Mouse (Mus musculus): ENCODE measurements at regions not wholly inside any gene's neighbourhood (a gene's known extent, or its start where the extent isn't known, plus 50 kb on each side); places are given as distances from the start of the nearest gene placed in this dataset.

- no peak overlapping the region for H3K4me2 ChIP-seq (ENCODE audit: low read depth)
- no peaks in the 10 kb centered on the region for H3K27me3 ChIP-seq (ENCODE audit: control insufficient read depth, insufficient read depth, insufficient read length)
- no peak overlapping the region for H3K4me3 ChIP-seq
- H3K36me3 ChIP-seq (ENCODE audit: control insufficient read depth, insufficient read depth) = no peaks in the 10 kb centered on the region
- H3ac ChIP-seq (ENCODE audit: control insufficient read depth, insufficient read length) = no peak overlapping the region
- TF ChIP-seq MYOD1 (IDR thresholded peaks at IDR 0.05; ENCODE audit: control insufficient read depth in 1 of 3, insufficient read length in 2 of 3, low read depth in 2 of 3) = no peak
- no peak for TF ChIP-seq POLR2A (IDR thresholded peaks at IDR 0.05; ENCODE audit: insufficient read length, low read depth)
- TF ChIP-seq TCF12 (IDR thresholded peaks at IDR 0.05; ENCODE audit: insufficient read depth, poor library complexity, severe bottlenecking) = no peak
- TF ChIP-seq E2F4 (IDR thresholded peaks at IDR 0.05; ENCODE audit: insufficient read depth) = no peak
- TF ChIP-seq USF1 (IDR thresholded peaks at IDR 0.05; ENCODE audit: low read depth) = no peak
- no peak for TF ChIP-seq POLR2AphosphoS2 (IDR thresholded peaks at IDR 0.05; ENCODE audit: insufficient read length, low read depth)
- TF ChIP-seq SRF (IDR thresholded peaks at IDR 0.05; ENCODE audit: control insufficient read depth, insufficient read length, low read depth) = no peak
- no peak for TF ChIP-seq REST (IDR thresholded peaks at IDR 0.05; ENCODE audit: insufficient read depth, insufficient read length)
- no peaks in the 10 kb centered on the region for H3K79me2 ChIP-seq (ENCODE audit: control insufficient read depth, insufficient read depth)
Measured at GRCm38 (mm10) chr16:46245598-46245997, 90.7 kb upstream of the Gm4737 start.

- TF ChIP-seq E2F4 (IDR thresholded peaks at IDR 0.05; ENCODE audit: insufficient read depth) (no peak), MYOD1 (IDR thresholded peaks at IDR 0.05; ENCODE audit: control insufficient read depth in 1 of 3, insufficient read length in 2 of 3, low read depth in 2 of 3) (no peak)
- Histone ChIP-seq H3ac (ENCODE audit: control insufficient read depth, insufficient read length) (no peak overlapping the region), H3K36me3 (ENCODE audit: control insufficient read depth, insufficient read depth) (no peaks in the 10 kb centered on the region), H3K4me2 (ENCODE audit: low read depth) (no peak overlapping the region), H3K4me3 (no peak overlapping the region), H3K27me3 (ENCODE audit: control insufficient read depth, insufficient read depth, insufficient read length) (no peaks in the 10 kb centered on the region), H3K79me2 (ENCODE audit: control insufficient read depth, insufficient read depth) (no peaks in the 10 kb centered on the region)
Measured at GRCm38 (mm10) chr16:46228744-46229143, 73.9 kb upstream of the Gm4737 start.

- H3K79me2 ChIP-seq (ENCODE audit: control insufficient read depth, insufficient read depth) = no peaks in the 10 kb centered on the region
- H3K27me3 ChIP-seq (ENCODE audit: control insufficient read depth, insufficient read depth, insufficient read length) = no peaks in the 10 kb centered on the region
- no peak overlapping the region for H3K4me3 ChIP-seq
- no peak overlapping the region for H3K4me2 ChIP-seq (ENCODE audit: low read depth)
- no peak overlapping the region for H3ac ChIP-seq (ENCODE audit: control insufficient read depth, insufficient read length)
- TF ChIP-seq TCF12 (IDR thresholded peaks at IDR 0.05; ENCODE audit: insufficient read depth, poor library complexity, severe bottlenecking) (no peak), TCF3 (IDR thresholded peaks at IDR 0.05; ENCODE audit: insufficient read length, low read depth) (no peak), MYOG (IDR thresholded peaks at IDR 0.05; ENCODE audit: control insufficient read depth in 1 of 3, insufficient read depth in 1 of 3, insufficient read length in 2 of 3, low read depth in 2 of 3) (no peak), POLR2AphosphoS2 (IDR thresholded peaks at IDR 0.05; ENCODE audit: insufficient read length, low read depth) (no peak), MAX (IDR thresholded peaks at IDR 0.05; ENCODE audit: low read depth) (no peak), SRF (IDR thresholded peaks at IDR 0.05; ENCODE audit: control insufficient read depth, insufficient read length, low read depth) (no peak), USF1 (IDR thresholded peaks at IDR 0.05; ENCODE audit: low read depth) (no peak), MYOD1 (IDR thresholded peaks at IDR 0.05; ENCODE audit: control insufficient read depth in 1 of 3, insufficient read length in 2 of 3, low read depth in 2 of 3) (no peak), CEBPB (IDR thresholded peaks at IDR 0.05; ENCODE audit: insufficient read depth, poor library complexity, severe bottlenecking) (no peak), E2F4 (IDR thresholded peaks at IDR 0.05; ENCODE audit: insufficient read depth) (no peak)
- no peaks in the 10 kb centered on the region for H3K36me3 ChIP-seq (ENCODE audit: control insufficient read depth, insufficient read depth)
Measured at GRCm38 (mm10) chr16:46223084-46223600, 68.3 kb upstream of the Gm4737 start.

- Histone ChIP-seq H3K4me3 (no peak overlapping the region), H3K36me3 (ENCODE audit: control insufficient read depth, insufficient read depth) (no peaks in the 10 kb centered on the region), H3K4me2 (ENCODE audit: low read depth) (peak overlapping the region; percentile 28), H3K27me3 (ENCODE audit: control insufficient read depth, insufficient read depth, insufficient read length) (no peaks in the 10 kb centered on the region), H3ac (ENCODE audit: control insufficient read depth, insufficient read length) (no peak overlapping the region), H3K79me2 (ENCODE audit: control insufficient read depth, insufficient read depth) (no peaks in the 10 kb centered on the region)
- TF ChIP-seq TCF3 (IDR thresholded peaks at IDR 0.05; ENCODE audit: insufficient read length, low read depth) = no peak
- TF ChIP-seq REST (IDR thresholded peaks at IDR 0.05; ENCODE audit: insufficient read depth, insufficient read length) = no peak
Measured at GRCm38 (mm10) chr16:46212504-46212903, 57.6 kb upstream of the Gm4737 start.

- TF ChIP-seq TCF12 (IDR thresholded peaks at IDR 0.05; ENCODE audit: insufficient read depth, poor library complexity, severe bottlenecking) (no peak), POLR2AphosphoS2 (IDR thresholded peaks at IDR 0.05; ENCODE audit: insufficient read length, low read depth) (no peak), USF1 (IDR thresholded peaks at IDR 0.05; ENCODE audit: low read depth) (no peak), MAX (IDR thresholded peaks at IDR 0.05; ENCODE audit: low read depth) (no peak), POLR2A (IDR thresholded peaks at IDR 0.05; ENCODE audit: insufficient read length, low read depth) (no peak), MYOD1 (IDR thresholded peaks at IDR 0.05; ENCODE audit: control insufficient read depth in 1 of 3, insufficient read length in 2 of 3, low read depth in 2 of 3) (no peak), TCF3 (IDR thresholded peaks at IDR 0.05; ENCODE audit: insufficient read length, low read depth) (no peak), SRF (IDR thresholded peaks at IDR 0.05; ENCODE audit: control insufficient read depth, insufficient read length, low read depth) (no peak), REST (IDR thresholded peaks at IDR 0.05; ENCODE audit: insufficient read depth, insufficient read length) (no peak), CEBPB (IDR thresholded peaks at IDR 0.05; ENCODE audit: insufficient read depth, poor library complexity, severe bottlenecking) (no peak), E2F4 (IDR thresholded peaks at IDR 0.05; ENCODE audit: insufficient read depth) (no peak), MYOG (IDR thresholded peaks at IDR 0.05; ENCODE audit: control insufficient read depth in 1 of 3, insufficient read depth in 1 of 3, insufficient read length in 2 of 3, low read depth in 2 of 3) (no peak)
- Histone ChIP-seq H3ac (ENCODE audit: control insufficient read depth, insufficient read length) (no peak overlapping the region), H3K4me3 (no peak overlapping the region), H3K27me3 (ENCODE audit: control insufficient read depth, insufficient read depth, insufficient read length) (no peaks in the 10 kb centered on the region), H3K36me3 (ENCODE audit: control insufficient read depth, insufficient read depth) (no peaks in the 10 kb centered on the region), H3K4me2 (ENCODE audit: low read depth) (peak overlapping the region; percentile 28), H3K79me2 (ENCODE audit: control insufficient read depth, insufficient read depth) (no peaks in the 10 kb centered on the region)
Measured at GRCm38 (mm10) chr16:46211914-46212313, 57.0 kb upstream of the Gm4737 start.

Measured in myocyte (in vitro differentiated cells).